Mouse (Mus musculus) heart, embryonic 10.5 days (tissue): Measurements from ENCODE around the gene D330045A20Rik. TPM values are rescaled to one million over a fixed set of nuclear protein-coding genes. Genes with fewer than 3 reads are reported as not detected.

Experiments
- polyA plus RNA-seq: library from polyadenylated mRNA; unstranded; fragments of >200 nt; fragmentation: Nextera tagmentation; extraction: Ambion mirVana; gene quantifications from 2 replicates; pipeline ENCODE4 v1.2.1, GENCODE M21; 2016

The D330045A20Rik gene
- polyA plus RNA-seq, 1 experiment from 2014 or later = 1.6 TPM

Other genes starting within 250 kb of the D330045A20Rik start
- 0.36 and 0.48 TPM in 2 replicates for gene Trap1a, start 146.7 kb upstream of the D330045A20Rik start, polyA plus RNA-seq
- 23.3 and 23.4 TPM in 2 replicates for gene Rnf128, start 82.9 kb downstream of the D330045A20Rik start, polyA plus RNA-seq
- gene Tbc1d8b, start 204.6 kb downstream of the D330045A20Rik start, polyA plus RNA-seq = 1.2 and 2.3 TPM in 2 replicates
- gene Gm15013, start 234.1 kb downstream of the D330045A20Rik start, polyA plus RNA-seq = 0.45 TPM in 1 of 2 replicates, not detected in the other